Mouse (Mus musculus): Measurements from ENCODE around the gene Adck2. TPM values are rescaled to one million over a fixed set of nuclear protein-coding genes. Genes with fewer than 3 reads are reported as not detected.

Gene Adck2
- polyA plus RNA-seq, 1 experiment from 2014 or later: 20.6 TPM

Other genes with a start within 250 kb of the Adck2 start
- 14.8 and 16.2 TPM in 2 replicates for gene Slc37a3, start 196.2 kb upstream of the Adck2 start, polyA plus RNA-seq (2014; fragmentation: Nextera tagmentation; extraction: Ambion mirVana)
- gene Rab19, start 192.7 kb upstream of the Adck2 start, polyA plus RNA-seq (2014; fragmentation: Nextera tagmentation; extraction: Ambion mirVana): 0.27 and 0.64 TPM in 2 replicates
- 50.8 and 53.5 TPM in 2 replicates for gene Mkrn1, start 153.4 kb upstream of the Adck2 start, polyA plus RNA-seq (2014; fragmentation: Nextera tagmentation; extraction: Ambion mirVana)
- gene Dennd2a, start 16.0 kb upstream of the Adck2 start, polyA plus RNA-seq (2014; fragmentation: Nextera tagmentation; extraction: Ambion mirVana): 12.4 and 12.6 TPM in 2 replicates
- gene Gm42420, start 11.9 kb downstream of the Adck2 start, polyA plus RNA-seq (2014; fragmentation: Nextera tagmentation; extraction: Ambion mirVana): 2.9 and 3.5 TPM in 2 replicates
- 311 and 331 TPM in 2 replicates for gene Ndufb2, start 18.7 kb downstream of the Adck2 start, polyA plus RNA-seq (2014; fragmentation: Nextera tagmentation; extraction: Ambion mirVana)
- gene Braf, start 151.6 kb downstream of the Adck2 start, polyA plus RNA-seq (2014; fragmentation: Nextera tagmentation; extraction: Ambion mirVana): 12.2 and 13.4 TPM in 2 replicates
- 172 and 188 TPM in 2 replicates for gene Mrps33, start 237.1 kb downstream of the Adck2 start, polyA plus RNA-seq (2014; fragmentation: Nextera tagmentation; extraction: Ambion mirVana)

Data from liver, embryonic 11.5 days (tissue).